Mouse (Mus musculus) left cerebral cortex, postnatal 10 days (tissue): ENCODE results near the gene Birc6. TPM values are rescaled to one million over a fixed set of nuclear protein-coding genes. Genes with fewer than 3 reads are reported as not detected.
A peak's percentile ranks its signal among the peaks of the same experiment; 100 is the strongest.

Experiments
- DNase-seq, 2 experiments: peaks; one replicate each; pipeline ENCODE4 v3.0.0; 2021 to 2022; ENCODE audit warnings: low spot score in 2 of 2, mixed read lengths in 1 of 2; ENCODE audit errors: extremely low spot score in 1 of 2
- intact Hi-C: fragments of 180-260 bp; cut with DNase I; formaldehyde crosslinking; loops from one replicate; pipeline ENCODE4 v1.15.1; 2025
- total RNA-seq, 2 experiments: library from RNA; stranded (reverse); gene quantifications; 2 replicates each; pipeline ENCODE4 v1.2.3; 2021

Birc6 gene
- total RNA-seq, 2 experiments from 2014 or later: 155 to 161 TPM

DNA sequence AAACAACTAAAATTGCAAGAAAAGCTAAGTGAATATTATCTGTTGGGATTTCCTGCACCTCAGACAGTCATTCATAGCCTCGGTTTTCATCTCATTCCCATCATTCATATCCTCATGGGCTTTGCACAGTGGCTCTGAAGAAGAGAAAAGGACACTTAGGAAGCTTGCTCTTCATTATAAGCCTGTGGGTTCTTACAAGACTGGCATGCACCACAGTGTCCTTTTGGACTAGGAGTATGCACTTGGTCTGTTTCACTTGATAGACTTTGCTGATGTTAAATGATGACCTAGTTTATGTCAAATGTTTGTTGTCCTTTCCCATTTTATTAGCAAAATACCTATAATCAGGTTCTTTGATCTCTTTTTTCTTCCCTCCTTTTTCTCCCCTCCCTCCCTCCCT, 9.4 kb downstream of the Birc6 start:
- no peak for DNase-seq
- intact Hi-C loops: no loop called here

DNA sequence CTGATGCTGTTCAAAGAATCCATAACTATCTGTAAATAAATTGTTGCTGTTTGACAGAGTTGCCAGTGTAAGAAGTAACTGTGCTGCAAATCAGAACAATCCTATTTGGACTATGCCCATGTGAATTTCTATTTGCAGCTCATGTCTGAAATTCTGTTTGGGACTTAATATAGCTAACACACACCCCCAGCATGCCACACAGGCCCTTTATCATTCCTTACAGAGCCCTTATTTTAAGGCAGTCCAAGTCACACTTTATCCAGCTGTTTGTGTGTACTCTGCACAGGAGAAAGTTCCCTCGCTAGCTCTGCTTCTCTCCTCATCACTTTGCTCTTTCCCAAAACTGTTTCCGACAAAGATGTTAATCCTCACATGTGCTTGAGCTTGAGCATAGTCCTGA, 15.5 kb downstream of the Birc6 start:
- intact Hi-C loops: no loop called here
- no peak for DNase-seq

DNA sequence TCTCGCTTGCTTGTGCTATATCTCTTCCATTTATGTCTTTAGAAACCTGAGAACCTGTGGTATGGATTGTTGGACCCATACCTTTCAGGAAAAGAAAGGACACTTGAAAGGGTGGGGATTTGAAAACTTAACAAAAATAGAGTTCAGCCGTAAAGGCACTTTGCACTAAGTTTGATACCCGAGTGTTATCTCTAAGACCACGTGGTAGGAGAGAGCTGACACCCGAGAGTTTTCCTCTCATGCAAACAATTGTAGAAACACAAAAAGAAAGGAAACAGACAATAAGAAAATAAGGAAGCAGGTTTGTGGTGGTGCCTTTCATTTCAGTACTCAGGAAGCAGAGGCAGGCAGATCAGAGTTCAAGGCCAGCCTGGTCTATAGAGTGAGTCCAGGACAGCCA, 26.0 kb downstream of the Birc6 start:
- intact Hi-C loops: no loop called here
- DNase-seq: no peak

DNA sequence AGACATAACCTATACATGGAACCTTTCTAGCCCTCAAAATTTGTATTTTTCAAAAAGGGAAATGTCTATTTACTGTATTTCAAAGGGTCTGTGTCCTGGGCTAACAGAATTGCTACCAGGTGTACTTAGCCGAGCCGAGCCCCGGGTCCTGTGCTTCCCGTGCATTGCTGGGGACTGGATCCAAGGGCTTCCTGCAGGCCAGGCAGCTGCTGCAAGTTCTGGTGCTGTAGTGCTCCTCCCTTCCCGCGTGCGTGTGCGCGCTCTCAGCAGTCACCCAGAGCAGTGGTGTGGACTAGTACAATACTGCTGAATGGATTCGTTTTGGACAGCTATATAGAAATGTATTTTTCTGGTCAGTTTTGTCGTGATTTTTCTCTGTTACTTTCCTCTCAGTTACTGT, 31.8 kb downstream of the Birc6 start:
- DNase-seq: no peak
- intact Hi-C loops: no loop called here

DNA sequence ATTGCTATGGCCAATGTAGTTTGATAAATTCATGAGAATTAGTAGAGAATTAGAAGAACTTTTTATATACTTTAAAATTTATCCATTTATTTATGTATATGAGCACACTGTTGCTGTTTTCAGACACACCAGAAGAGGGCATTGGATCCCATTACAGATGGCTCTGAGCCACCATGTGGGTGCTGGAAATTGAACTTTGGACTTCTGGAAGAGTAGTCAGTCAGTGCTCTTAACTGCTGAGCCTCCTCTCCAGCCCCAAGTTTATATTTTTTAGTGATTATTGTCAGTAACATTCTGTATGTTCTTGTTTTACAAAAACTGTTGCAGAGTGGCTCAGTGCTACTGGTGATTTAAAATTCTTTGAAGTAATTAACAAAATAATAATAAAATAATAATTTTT, 36.1 kb downstream of the Birc6 start:
- intact Hi-C loops: no loop called here
- no peak for DNase-seq

DNA sequence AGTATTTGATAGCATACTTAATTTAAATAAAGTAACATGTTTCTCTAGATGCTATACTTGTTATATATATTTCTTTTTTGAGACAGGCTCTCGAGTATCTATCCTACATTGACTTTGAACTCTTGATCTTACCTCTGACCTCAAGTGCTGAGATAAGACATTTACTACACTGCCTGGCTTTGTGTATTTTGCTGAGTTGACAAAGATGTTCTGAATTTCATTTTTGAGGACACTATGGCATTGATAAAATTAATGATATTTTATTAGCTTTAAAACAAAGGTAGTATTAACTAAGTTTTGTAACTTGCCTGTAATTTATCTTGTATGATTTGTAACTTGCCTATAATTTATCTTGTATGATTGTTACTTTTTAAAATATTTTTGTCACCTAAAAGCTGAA, 41.1 kb downstream of the Birc6 start:
- intact Hi-C loops: no loop called here
- DNase-seq: no peak

DNA sequence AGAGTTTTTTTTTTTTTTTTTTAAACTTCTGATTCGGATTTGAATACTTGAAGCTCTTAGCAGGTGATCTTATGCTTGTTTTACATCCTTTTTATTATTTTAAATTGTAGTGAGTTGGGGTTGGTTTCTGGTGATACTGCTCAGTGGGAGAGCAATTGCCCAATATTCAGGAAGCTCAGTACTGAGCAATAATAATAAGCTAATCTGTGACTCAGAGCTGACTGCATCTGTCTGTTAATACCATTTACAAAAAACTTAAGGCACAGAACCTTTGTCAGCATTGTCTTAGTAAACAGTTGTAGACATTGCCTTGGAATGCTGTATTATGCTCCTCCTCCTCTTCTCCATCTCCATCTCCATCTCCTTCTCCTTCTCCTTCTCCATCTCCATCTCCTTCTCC, 42.5 kb downstream of the Birc6 start:
- no peak for DNase-seq
- intact Hi-C loops: no loop called here

DNA sequence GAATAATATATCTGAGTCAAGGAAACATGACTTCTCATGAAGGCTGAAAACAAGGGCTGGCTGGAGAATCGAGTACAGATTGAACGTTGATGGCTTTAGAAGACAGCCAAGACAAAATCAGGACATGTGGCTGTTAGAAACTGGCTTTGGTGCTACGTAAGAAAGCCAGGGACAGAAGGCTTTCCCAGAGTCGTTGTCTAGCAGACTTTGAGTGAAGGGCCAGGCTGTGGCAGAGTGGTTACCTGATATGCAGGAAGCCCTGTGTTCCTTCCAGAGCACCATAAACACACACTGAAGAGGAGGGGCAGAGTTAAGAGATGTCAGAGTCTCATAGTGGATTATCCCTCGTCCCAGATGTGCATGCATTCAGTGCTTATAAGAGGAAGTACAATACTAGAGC, 49.1 kb downstream of the Birc6 start:
- intact Hi-C loops: no loop called here

DNA sequence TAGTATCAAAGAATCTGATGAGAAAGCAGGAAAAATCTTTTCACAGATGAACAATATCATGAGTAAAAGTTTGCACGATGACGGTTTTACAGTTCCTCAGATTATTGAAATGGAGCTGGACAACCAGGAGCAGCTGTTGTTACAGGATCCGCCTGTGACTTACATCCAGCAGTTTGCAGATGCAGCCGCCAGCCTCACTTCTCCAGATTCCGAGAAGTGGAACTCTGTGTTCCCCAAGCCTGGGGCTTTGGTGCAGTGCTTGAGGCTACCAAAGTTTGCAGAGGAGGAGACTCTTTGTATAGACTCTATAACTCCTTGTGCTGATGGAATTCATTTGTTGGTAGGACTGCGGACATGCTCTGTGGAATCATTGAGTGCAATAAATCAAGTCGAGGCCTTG, 51.5 kb downstream of the Birc6 start:
- intact Hi-C loops: no loop called here
- no peak for DNase-seq

More for the DNA sequence above, 49.1 kb downstream of the Birc6 start:
- no peak for DNase-seq

DNA sequence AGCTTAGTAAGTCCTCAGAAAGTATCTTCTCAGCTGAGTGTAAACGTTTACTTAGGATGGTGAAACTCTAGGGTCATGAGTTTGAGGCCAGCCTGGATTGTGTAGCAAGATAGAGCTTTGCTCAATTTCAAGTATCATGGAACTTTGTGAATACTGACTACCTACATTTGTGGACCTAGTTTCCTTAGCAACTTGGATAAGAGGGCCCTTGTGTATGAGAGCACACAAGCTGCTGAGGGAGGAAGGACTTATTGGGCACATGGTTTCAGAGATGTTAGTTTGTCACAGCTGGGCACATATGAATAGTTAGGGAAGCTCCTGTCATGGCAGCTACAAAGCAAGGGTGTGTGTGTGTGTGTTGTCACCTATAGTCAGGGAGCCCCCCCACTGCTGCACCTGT, 52.6 kb downstream of the Birc6 start:
- intact Hi-C loops: no loop called here
- DNase-seq: no peak

DNA sequence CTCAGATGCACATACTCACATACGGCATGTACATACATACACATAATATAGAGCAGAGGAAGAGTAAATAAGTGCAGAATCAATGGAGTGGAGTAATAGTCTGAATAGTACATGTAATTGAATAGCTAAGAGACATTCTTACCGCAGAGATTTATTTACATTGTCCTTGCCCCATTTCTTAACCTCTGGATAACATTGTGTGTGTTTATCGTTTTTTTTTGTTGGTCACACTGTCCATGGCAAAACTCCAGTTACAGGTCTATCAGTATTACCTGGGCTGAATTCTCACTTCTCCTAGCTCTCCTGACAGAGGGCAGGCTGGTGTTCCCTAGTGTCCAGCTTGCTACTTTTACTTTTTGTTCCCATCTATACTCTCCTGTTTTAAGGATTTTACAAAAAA, 58.7 kb downstream of the Birc6 start:
- intact Hi-C loops: no loop called here
- DNase-seq: no peak

DNA sequence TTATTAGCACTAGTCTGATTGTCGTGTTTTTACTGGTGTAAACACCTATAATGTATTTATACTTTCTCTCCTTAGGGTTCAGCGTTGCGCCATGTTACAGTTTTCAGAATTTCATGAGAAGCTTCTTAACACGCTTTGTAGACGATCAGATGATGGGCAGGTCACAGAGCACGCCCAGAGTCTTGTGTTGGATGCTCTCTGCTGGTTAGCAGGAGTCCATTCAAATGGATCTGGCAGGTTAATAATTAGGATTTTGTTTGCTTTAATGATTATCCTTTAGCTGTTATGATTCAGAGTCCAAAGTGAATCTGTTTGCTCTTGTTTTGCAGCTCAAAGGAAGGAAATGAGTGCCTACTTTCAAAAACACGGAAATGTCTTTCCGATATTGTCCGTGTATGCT, 70.8 kb downstream of the Birc6 start:
- intact Hi-C loops: no loop called here
- DNase-seq: no peak

DNA sequence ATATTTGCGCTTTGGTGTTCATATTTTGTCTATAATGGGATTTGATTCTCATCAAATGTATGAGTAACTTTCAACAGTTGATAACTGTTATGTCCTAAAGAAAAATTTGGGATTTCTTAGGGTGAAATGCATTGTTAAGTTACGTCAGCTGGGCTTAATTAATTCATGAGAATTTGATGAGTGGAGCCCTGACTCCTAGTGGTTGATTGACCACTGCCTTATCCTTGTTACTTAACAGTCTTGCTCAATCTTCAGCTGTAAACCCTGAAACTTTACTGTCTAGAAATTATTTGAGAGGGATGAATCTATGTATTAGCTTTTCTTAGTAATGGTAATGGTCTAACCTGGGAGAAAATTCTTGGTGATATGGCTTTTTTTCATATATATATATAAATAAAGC, 71.3 kb downstream of the Birc6 start:
- no peak for DNase-seq
- intact Hi-C loops: no loop called here

DNA sequence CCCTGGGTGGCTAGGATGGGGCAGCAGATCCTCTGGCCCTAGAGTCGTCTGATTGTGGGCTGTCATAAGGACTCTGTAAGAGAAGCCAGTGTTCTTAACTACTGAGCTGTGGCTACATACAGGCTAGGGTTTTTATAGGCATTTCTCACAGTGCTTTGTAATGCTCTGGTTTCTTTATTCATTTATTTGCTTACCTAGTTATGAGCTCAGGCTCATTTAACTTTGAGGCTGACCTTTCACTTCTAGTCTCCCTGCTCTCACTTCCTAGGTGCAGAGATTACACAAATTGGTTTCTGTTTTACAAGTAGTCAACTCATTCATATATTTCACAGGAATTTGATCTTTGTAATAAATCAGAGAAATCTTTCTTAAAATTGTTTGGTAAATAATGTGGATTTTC, 73.1 kb downstream of the Birc6 start:
- intact Hi-C loops: no loop called here
- DNase-seq: no peak

DNA sequence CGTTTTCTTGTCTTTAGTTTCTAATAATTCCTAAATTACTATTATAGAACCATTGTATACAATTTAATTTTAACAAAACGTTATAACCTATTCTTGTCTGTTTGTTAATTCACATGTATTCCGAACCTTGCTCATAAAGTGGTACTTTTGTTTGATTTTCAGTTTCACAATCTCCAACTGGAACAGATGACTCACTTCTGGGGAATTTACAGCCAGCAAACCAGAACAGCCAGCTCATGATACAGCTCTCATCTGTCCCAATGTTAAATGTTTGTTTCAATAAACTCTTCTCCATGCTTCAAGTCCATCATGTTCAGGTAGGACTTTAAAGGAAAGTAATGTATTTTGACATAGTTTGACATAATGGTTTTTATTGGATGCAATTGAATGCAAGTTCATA, 102.7 kb downstream of the Birc6 start:
- no peak for DNase-seq
- intact Hi-C loops: loop anchor here (5.0 kb wide), 1 partner anchor 37 kb away; no protein-coding TSS in a partner anchor

DNA sequence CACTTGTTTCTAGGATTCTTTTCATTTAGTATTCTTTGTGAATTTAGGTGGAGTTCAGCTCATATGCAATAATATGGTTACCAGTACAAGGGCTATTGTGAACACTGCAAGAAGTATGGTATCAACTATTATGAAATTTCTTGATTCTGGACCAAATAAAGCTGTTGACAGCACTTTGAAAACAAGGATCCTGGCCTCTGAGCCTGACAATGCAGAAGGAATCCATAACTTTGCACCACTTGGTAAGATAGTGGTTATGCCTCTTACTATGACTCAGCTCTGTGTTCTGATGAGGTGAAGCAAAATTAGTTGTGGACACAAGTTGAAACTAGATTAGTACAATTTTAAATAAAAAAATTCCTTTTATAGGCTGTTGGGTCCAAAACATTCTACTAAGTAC, 114.3 kb downstream of the Birc6 start:
- intact Hi-C loops: no loop called here

DNA sequence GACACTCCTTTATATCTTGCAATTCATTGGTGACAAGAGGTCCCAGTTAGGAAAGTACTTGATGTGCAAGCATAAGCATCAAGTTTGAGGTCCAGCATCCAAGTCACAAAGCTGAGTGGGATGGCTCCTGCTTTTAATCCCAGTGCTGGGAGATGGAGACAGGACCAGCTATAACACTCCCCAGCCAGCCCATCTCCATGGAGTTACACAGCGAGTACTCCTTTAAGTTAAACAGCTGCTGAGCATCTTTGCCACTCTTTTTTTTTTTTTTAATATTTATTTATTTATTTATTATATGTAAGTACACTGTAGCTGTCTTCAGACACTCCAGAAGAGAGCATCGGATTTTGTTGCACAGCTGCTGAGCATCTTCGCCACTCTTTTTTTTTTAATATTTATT, 130.3 kb downstream of the Birc6 start:
- intact Hi-C loops: no loop called here
- no peak for DNase-seq

More for the DNA sequence above, 114.3 kb downstream of the Birc6 start:
- DNase-seq: no peak

DNA sequence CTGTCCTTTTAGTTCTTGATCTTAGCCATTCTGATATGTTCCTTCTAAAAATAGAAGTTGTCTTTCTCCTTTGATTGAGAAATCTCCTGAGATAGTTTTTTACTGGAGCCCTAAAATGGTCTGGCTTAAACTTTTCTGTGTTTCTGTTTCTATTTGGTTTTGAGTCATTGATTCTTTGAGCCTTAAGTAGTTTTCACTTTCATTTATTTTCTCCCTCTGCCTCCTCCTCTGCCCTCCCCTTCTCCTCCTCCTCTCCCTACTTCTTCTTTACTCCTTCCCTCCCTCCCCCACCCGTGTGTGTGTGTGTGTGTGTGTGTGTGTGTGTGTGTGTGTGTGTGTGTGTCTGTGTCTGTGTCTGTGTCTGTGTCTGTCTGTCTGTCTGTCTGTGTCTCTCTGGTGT, 139.9 kb downstream of the Birc6 start:
- intact Hi-C loops: loop anchor here (5.0 kb wide), 1 partner anchor 36 kb away; no protein-coding TSS in a partner anchor
- DNase-seq: no peak

DNA sequence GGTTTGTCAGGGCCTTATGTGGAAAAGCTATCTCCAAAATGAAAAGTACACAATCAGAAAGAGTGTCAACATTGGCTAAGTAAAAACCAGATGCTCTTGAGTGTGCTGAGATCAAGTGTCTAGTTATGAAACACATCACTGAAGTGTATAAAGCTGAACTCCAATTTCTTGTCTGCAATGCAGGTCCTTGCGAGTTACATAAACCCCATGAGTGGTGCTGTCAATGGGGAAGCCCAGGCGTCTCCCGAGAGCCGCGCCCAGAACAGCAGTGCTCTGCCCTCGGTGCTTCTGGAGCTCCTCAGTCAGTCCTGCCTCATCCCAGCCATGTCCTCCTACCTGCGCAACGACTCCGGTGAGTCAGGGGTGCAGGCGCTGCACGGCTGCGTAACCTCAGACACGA, 141.9 kb downstream of the Birc6 start:
- intact Hi-C loops: no loop called here
- no peak for DNase-seq

DNA sequence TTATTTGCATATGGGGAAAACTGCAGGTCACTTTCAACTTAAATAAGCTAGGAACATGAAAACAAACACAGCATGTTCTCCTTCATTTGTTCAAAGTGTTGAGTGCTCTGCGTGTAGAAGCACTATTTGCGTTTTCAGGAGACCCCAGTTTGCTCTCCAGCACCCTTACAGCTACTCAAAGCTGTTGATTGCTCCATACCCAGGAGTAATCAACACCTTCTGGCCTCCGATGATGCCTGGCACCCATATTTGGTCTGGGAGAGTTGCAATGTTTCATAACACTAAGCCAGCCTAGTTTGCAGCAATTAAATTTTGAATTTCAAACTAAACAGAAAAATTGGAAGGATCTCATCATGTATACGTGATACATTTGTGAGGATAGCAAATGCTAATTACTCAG, 144.4 kb downstream of the Birc6 start:
- DNase-seq: no peak
- intact Hi-C loops: no loop called here

DNA sequence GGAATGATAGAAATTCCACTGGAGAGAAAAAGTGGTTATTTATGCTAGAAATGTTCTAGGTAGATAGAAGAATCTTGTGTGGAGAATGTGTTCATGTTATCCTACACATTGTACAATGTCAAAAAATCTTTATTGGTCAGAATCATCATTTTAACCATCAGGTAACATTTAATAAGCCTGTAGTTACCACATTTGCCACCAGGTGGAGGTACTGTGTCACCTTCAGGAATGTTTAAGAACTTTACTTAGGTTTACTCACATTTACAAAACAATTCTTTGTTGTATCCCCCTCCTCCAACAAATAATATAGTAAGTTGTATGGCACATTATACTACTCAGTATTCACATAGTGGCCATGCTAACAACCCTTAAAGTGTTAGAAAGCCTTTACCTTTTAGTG, 145.2 kb downstream of the Birc6 start:
- intact Hi-C loops: no loop called here
- DNase-seq: peak in 1 of 2 experiments; percentile 11

DNA sequence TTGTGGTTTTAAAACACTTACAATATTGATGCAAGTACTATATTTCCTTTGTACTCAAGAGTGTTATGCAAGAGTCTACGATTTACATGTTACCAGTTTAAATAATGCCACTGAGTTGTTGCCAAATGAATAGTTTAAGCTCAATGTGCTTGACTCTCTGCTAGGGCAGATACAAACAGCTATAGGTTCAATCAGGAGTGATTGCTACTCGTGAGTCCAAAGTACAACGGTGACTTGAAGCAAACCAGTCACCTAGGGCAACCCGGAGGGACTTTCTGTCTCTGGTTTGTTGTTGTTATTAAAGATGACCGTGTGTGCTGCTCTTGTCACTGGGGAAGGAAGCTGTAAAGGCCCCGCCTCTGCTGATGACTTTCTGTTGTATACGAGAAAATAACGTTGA, 150.0 kb downstream of the Birc6 start:
- intact Hi-C loops: no loop called here
- no peak for DNase-seq
